Mouse (Mus musculus) hindbrain, embryonic 10.5 days (tissue): ENCODE data around the gene Hgd. TPM values are rescaled to one million over a fixed set of nuclear protein-coding genes. Genes with fewer than 3 reads are reported as not detected.

Experiments used
- DNase-seq: peaks from one replicate; pipeline ENCODE4 v3.0.0-alpha.2; 2017; ENCODE audit warnings: low spot score
- H3K27ac ChIP-seq: fragments of 300-500 bp; sonication (generic); 2 replicates; pipeline ENCODE4 v1.5.1; 2016; ENCODE audit warnings: mild to moderate bottlenecking, moderate library complexity
- H3K27me3 ChIP-seq: fragments of 300-500 bp; sonication (generic); 2 replicates; pipeline ENCODE4 v1.6.1; 2016; ENCODE audit warnings: mild to moderate bottlenecking; ENCODE audit not compliant: poor library complexity, insufficient read depth, severe bottlenecking
- H3K36me3 ChIP-seq: fragments of 300-500 bp; sonication (generic); 2 replicates; pipeline ENCODE4 v1.6.1; 2016; ENCODE audit warnings: mild to moderate bottlenecking, moderate library complexity
- H3K4me1 ChIP-seq: fragments of 300-500 bp; sonication (generic); replicated peaks from 2 replicates; pipeline ENCODE4 v1.6.1; 2016; ENCODE audit warnings: mild to moderate bottlenecking
- H3K4me3 ChIP-seq: fragments of 300-500 bp; sonication (generic); 2 replicates; pipeline ENCODE4 v1.5.1; 2016; ENCODE audit warnings: mild to moderate bottlenecking, moderate library complexity
- H3K9me3 ChIP-seq: fragments of 300-500 bp; sonication (generic); 2 replicates; pipeline ENCODE4 v1.6.1; 2016; ENCODE audit warnings: mild to moderate bottlenecking, moderate library complexity
- WGBS: fragments of 180-500 bp; shearing (Covaris S2); methylation state at CpG from one replicate; pipeline ENCODE4 v1.1.7; 2016; 5-methylcytosine and 5-hydroxymethylcytosine counted together
- polyA plus RNA-seq: library from polyadenylated mRNA; unstranded; fragments of >200 nt; fragmentation: Nextera tagmentation; extraction: Ambion mirVana; gene quantifications from 2 replicates; pipeline ENCODE4 v1.2.1, GENCODE M21; 2016

Hgd gene
- polyA plus RNA-seq, 1 experiment from 2014 or later = not detected

DNA sequence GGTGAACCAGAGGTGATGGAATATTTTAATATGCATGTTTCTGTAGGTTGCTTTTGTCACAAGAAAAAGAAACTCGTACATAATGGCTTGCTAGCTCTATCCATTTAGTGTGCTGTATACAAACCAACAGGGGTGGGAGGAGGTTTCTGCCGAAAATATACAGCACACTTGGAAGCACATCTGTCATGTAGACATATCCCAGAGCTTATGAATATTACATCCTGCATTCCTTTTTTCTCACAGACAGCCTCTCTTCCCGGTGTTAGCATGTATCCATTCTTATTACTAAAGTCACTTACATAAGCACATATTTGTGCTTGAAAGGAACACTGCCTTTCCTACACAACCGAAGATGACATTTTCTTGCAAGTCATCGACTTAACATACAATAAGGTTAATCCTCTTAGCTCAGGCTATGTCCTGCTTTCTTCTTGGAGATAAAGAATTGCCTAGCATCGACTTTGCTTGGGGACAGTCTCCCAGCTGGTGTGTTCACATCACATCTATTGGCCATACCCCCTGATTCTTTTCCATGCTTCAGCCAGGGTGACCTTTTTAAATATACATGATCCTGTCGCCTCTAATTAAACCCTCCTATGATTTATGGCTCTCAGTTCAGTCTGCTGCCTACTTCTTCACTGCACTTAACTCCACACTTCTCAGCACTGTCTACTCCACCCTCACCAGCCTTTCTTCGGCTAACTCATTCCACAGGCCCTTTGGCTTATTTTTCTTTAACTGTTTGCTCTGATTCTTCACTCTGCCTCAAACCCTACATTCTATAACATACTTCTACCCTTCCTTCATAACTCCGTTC, 83.9 kb downstream of the Hgd start:
- H3K36me3 ChIP-seq = no peaks in the 10 kb centered on the region
- peaks cover 6% of the 10 kb centered on the region for H3K9me3 ChIP-seq
- no peak overlapping the region; the same call in 1 of the 2 replicates for H3K27ac ChIP-seq
- DNase-seq = no peak
- H3K27me3 ChIP-seq = peaks cover 3% of the 10 kb centered on the region; the same call in 1 of the 2 replicates
- H3K4me3 ChIP-seq = no peak overlapping the region
- no peaks in the 10 kb centered on the region for H3K4me1 ChIP-seq
- 74% methylated on average over 9 of the region's 9 CpGs for WGBS

DNA sequence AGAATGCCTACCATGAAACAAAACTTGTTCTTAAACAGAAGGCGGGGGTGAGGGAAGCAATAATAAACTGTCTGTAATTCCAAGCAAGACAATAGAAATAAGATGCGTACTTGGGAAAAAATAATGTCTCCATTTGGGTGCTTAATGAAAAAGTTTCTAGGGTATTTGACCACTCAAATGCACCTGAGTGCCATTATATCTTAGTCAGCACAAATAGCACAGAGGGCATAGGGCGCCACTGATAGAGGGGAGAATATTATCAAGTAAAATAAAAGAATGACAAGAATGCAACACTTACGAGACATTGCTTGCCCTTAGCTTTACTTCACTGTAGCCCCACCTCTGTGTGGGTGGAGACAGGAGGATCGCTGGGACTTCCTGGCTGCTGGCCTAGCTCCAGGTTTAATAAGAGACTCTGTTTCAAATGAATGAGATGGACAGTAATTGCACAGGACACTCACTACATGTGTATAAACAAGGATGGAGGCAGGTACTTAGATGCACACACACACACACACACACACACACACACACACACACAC, 85.5 kb downstream of the Hgd start:
- H3K27me3 ChIP-seq = peaks cover 3% of the 10 kb centered on the region; the same call in 1 of the 2 replicates
- WGBS = 80% methylated on average over 5 of the region's 5 CpGs
- no peak overlapping the region for H3K4me3 ChIP-seq

DNA sequence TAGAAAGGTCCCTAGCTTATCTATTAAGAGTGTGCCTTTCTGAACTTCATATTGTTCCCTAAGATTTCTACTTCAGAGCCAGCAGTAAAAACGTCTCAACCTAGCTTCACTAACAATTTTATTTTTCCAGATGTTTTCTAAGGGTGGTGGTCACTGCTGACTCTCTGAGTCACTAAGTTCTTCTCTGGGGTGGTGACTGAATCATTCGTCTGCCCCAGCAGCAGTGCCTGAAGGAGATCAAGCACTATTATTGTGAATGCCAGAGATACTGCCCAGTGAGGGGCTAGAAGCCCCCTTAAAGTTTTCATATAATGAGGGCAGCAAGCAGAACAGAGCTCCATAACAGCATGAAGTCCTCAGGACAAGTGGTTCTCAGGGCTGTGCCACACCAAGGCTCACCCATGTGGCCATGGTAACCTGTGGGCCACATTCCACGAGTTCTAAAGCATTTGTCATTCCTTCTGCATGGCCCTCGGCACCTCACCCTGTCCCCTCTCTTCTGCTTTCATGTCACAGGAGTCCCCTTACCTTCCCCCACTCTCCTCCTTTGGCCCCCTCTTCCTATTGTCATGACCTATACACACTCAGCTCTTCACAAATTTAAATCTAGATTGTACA, 90.8 kb downstream of the Hgd start:
- no peaks in the 10 kb centered on the region for H3K36me3 ChIP-seq
- no peak for DNase-seq
- H3K27ac ChIP-seq = no peak overlapping the region
- no peaks in the 10 kb centered on the region for H3K27me3 ChIP-seq
- WGBS = 35% methylated on average over 4 of the region's 4 CpGs
- H3K9me3 ChIP-seq = peaks cover 10% of the 10 kb centered on the region
- H3K4me3 ChIP-seq = no peak overlapping the region
- peaks cover 9% of the 10 kb centered on the region for H3K4me1 ChIP-seq

More for the DNA sequence above, 85.5 kb downstream of the Hgd start:
- no peaks in the 10 kb centered on the region for H3K36me3 ChIP-seq
- H3K9me3 ChIP-seq = peaks cover 6% of the 10 kb centered on the region
- no peak for DNase-seq
- H3K4me1 ChIP-seq = no peaks in the 10 kb centered on the region
- H3K27ac ChIP-seq = no peak overlapping the region

DNA sequence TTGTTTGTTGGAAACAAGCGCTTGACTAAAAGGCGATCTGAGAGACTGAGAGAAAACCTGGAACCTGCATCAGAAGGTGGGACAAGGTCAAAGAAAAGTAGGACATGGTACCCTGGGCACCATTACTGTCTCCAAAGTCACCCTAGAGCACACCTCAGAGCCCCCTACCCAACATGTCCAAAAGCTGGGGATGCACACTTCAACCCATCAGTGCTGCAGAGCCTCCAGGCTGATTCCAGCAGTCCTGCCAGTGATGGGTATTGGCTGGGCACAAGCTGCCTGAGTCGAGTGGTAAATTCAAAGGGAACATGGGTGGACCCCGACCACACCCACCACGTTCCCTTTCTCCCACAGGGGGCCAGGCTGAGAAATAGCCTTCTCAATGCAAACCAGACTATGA, 95.4 kb downstream of the Hgd start:
- WGBS = 89% methylated on average over 5 of the region's 5 CpGs
- no peak for DNase-seq
- Histone ChIP-seq H3K36me3 (no peaks in the 10 kb centered on the region), H3K27ac (no peak overlapping the region), H3K27me3 (no peaks in the 10 kb centered on the region), H3K9me3 (0 out of 2 replicates have a peak, but pooled peaks cover 5% of the 10 kb centered on the region), H3K4me1 (peaks cover 27% of the 10 kb centered on the region), H3K4me3 (no peak overlapping the region)

DNA sequence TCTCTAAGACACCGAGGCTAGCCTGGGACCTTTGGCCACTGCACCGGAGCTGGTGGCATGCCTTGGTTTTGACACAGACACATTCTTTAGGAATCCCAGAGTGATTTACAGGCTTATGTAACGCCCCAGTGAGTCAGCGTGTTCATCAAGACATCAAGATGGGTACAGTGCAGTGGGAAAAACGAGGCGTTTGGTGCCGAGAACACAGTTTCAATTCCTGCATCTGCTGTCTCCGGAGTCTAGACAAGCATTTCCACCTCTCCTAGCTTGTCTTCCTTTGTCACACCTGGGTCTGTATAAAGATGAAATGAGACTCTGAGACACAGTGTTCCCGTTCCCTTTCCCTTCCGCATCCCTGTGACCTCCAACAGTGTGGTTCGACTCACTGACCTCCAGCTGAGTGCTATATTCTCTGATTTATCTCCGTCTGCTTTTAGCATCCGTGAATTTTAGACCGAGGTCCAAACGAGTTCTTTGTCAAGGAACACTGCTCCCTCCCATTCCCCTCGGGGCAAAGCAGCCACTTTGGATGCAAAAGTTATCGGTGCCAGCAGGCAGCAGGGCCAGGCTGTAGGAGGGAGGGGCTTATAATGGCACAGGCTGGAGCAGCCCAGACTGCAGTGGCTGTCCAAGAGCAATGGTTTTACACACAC, 96.2 kb downstream of the Hgd start:
- peaks cover 24% of the 10 kb centered on the region for H3K4me1 ChIP-seq
- H3K27me3 ChIP-seq = no peaks in the 10 kb centered on the region
- no peak overlapping the region for H3K4me3 ChIP-seq
- DNase-seq = no peak
- H3K27ac ChIP-seq = peak overlapping the region; percentile 68
- H3K36me3 ChIP-seq = no peaks in the 10 kb centered on the region
- 48% methylated on average over 17 of the region's 17 CpGs for WGBS
- H3K9me3 ChIP-seq = 0 out of 2 replicates have a peak, but pooled peaks cover 5% of the 10 kb centered on the region

DNA sequence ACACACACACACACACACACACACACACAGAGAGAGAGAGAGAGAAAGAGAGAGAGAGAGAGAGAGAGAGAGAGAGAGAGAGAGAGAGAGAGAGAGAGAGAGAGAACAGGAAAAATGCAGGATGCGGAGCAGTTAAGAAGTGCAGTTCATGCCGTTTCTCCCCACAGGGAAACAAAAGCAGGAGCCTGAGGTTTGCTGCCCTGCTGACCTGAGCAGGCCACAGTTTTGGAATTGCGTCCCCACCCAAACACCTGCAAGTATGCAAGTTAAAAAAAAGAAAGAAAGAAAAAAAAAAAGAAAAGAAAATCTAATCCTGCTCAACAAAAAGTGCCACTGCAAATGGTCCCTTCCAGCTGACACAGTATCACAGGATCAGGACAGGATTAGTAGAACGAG, 96.7 kb downstream of the Hgd start:
- no peak overlapping the region for H3K4me3 ChIP-seq
- WGBS = 38% methylated on average over 4 of the region's 4 CpGs
- H3K9me3 ChIP-seq = 0 out of 2 replicates have a peak, but pooled peaks cover 5% of the 10 kb centered on the region
- H3K27me3 ChIP-seq = no peaks in the 10 kb centered on the region
- peaks cover 23% of the 10 kb centered on the region for H3K4me1 ChIP-seq
- DNase-seq = no peak
- no peaks in the 10 kb centered on the region for H3K36me3 ChIP-seq
- peak overlapping the region; percentile 68; the same call in 1 of the 2 replicates for H3K27ac ChIP-seq

DNA sequence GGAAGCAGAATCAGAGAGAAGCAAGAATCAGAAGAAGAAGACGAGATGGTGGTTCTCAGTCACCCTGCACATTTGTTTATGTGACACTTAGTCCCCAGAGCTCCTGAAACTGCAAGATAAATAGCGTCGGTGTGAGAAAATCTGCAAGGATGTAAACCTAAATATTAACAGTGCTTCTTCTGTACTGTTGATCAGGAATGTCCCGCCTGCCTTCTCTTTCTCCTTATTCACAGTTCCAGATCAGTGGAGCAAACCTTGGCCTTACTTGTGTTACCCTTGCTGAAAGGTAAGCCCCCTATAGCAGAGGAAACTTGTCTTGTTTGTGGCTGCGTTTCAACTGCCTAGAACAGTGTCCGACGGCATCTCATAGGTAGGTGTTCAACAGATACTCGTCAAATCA, 97.6 kb downstream of the Hgd start:
- H3K4me3 ChIP-seq = no peak overlapping the region
- no peak overlapping the region for H3K27ac ChIP-seq
- H3K27me3 ChIP-seq = no peaks in the 10 kb centered on the region
- 0 out of 2 replicates have a peak, but pooled peaks cover 5% of the 10 kb centered on the region for H3K9me3 ChIP-seq
- peaks cover 29% of the 10 kb centered on the region for H3K4me1 ChIP-seq
- no peaks in the 10 kb centered on the region for H3K36me3 ChIP-seq
- 78% methylated on average over 8 of the region's 8 CpGs for WGBS
- no peak for DNase-seq

DNA sequence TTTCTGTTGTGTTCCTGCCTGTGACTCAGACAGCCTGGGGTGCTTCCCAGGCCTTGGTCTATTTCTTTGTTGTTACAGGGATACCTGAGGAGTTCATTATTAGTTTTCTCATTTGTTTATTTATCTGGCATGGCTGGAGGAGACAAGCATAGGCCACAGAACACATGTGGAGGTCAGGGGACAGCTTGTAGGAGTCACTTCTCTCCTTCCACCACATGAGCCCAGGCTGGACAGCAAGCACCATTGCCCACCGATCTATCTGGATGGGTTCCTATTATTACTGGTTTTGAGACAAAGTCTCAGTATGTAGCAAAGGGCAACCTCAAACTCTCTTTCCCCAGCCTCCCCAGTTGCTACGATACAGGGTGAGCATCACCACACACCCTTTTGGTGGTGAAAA, 100.3 kb downstream of the Hgd start:
- H3K27ac ChIP-seq = no peak overlapping the region
- WGBS = 65% methylated on average over 2 of the region's 2 CpGs
- H3K4me3 ChIP-seq = no peak overlapping the region
- H3K36me3 ChIP-seq = no peaks in the 10 kb centered on the region
- H3K27me3 ChIP-seq = no peaks in the 10 kb centered on the region
- H3K4me1 ChIP-seq = peaks cover 49% of the 10 kb centered on the region
- 0 out of 2 replicates have a peak, but pooled peaks cover 2% of the 10 kb centered on the region for H3K9me3 ChIP-seq
- DNase-seq = no peak

DNA sequence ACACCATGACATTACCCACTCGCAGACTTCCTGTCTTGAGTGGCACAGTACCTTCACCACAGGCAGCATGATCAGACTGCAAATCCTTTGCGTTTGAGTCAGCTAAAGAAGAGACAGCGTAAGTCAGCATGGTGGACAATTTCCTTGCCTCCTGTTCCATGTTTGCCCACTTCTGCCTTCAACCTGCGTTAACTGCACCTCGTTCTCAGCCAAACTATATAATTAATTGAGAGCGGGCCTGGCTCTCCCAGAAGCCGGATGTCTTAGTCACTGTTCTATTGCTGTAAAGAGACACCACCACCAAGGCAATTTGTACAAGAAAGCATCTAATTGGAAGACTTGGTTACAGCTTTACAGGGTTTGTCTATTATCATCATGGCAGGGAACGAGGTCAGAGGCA, 100.9 kb downstream of the Hgd start:
- no peak for DNase-seq
- Histone ChIP-seq H3K9me3 (no peaks in the 10 kb centered on the region), H3K4me1 (peaks cover 53% of the 10 kb centered on the region), H3K36me3 (no peaks in the 10 kb centered on the region), H3K27ac (peak overlapping the region; percentile 53; the same call in 1 of the 2 replicates), H3K4me3 (no peak overlapping the region), H3K27me3 (no peaks in the 10 kb centered on the region)
- WGBS = 86% methylated on average over 8 of the region's 8 CpGs

Other genes with a start within 250 kb of the Hgd start
- gene Stxbp5l, start 195.2 kb upstream of the Hgd start, polyA plus RNA-seq = 1.9 and 4.0 TPM in 2 replicates
- gene Gtf2e1, start 40.4 kb upstream of the Hgd start, polyA plus RNA-seq = 47.5 and 49.5 TPM in 2 replicates
- gene Rabl3, start 40.3 kb upstream of the Hgd start, polyA plus RNA-seq = 38.3 and 40.5 TPM in 2 replicates
- gene Ndufb4, start 74.3 kb downstream of the Hgd start, polyA plus RNA-seq = 47.6 and 54.3 TPM in 2 replicates
- 170 and 178 TPM in 2 replicates for gene Fstl1, start 196.7 kb downstream of the Hgd start, polyA plus RNA-seq